Mouse (Mus musculus): ENCODE measurements around the gene Gm20388.

- TF ChIP-seq EP300 (optimal IDR thresholded peaks at IDR 0.05): no peak
- no peak for TF ChIP-seq CTCF (IDR thresholded peaks at IDR 0.05; ENCODE audit: low read depth)
Observed at GRCm38 (mm10) chr8:121966714-121967448, 2056.2 kb downstream of the Gm20388 start.
